Mouse (Mus musculus): ENCODE data around the gene Arhgap22. TPM values are rescaled to one million over a fixed set of nuclear protein-coding genes. Genes with fewer than 3 reads are reported as not detected.
A peak's percentile ranks its signal among the peaks of the same experiment; 100 is the strongest.

Arhgap22 gene
- total RNA-seq, 1 experiment from 2014 or later: 5.7 TPM

DNA sequence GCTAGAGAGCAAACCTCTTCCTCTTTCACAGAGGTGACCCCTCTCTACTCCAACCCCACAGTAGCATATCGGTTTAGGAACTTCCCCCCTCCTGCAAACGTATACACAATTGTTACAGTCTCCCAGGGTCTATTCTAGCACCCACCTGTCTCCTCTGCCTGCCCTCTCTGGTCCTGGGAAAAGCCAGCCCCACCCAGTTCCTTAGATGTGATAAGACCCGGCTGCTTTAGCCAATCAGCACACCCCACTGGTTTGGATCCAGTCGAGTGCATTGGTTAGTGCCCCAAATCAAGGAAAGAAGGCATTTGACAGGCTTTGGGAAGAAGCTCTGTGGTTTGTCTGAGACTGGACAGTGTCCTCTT, 922 bp downstream of the Arhgap22 start:
- no peak for DNase-seq

GRCm38 (mm10) chr14:33215163-33215562, 1.3 kb downstream of the Arhgap22 start:
- no peak for DNase-seq

GRCm38 (mm10) chr14:33216343-33217208, 2.8 kb downstream of the Arhgap22 start:
- no peak for DNase-seq

- DNase-seq: no peak
These were observed 11.4 kb downstream of the Arhgap22 start for GRCm38 (mm10) chr14:33225235-33225634.

- no peak for DNase-seq
These were observed 16.8 kb downstream of the Arhgap22 start for GRCm38 (mm10) chr14:33230672-33231071.

GRCm38 (mm10) chr14:33231311-33231710, 17.5 kb downstream of the Arhgap22 start:
- no peak for DNase-seq

DNA sequence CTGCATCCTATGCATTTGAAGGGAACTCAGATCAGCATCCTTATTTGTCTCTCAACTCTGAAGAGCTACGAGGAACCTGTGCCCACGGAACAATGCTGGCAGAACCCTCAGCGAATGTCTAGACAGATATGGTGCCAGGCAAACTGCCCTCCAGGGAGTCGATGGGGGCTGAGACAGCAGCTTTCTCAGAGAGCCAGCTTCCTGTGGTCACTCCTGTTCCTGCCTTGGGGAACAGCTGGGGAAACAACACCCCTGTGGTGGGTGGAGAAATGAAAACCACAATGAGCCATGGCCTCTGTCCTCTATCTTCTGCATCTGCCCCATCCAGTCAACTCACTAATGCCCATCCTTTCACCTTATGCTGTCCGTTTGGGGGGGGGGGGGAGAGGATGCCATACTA, 18.2 kb downstream of the Arhgap22 start:
- no peak for DNase-seq

DNA sequence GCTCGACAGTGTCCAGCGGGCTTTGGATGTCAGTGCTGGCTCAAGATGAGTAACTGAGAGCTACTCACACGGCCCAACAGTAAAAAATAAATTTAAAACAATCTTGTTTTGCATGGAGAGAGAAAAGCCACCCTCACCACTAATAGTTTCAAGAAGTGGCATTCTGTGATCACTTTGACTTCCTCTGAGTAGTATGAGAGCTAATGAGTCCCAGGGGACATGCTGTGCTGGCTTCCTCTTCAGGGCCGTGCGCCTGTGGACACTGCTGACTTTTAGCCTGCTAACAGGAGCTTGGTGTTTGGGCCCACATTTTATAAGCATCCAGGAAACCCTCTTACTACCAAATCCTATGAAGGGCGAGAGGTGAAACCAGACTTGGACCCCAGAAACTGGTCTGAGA, 21.8 kb downstream of the Arhgap22 start:
- DNase-seq: no peak

DNA sequence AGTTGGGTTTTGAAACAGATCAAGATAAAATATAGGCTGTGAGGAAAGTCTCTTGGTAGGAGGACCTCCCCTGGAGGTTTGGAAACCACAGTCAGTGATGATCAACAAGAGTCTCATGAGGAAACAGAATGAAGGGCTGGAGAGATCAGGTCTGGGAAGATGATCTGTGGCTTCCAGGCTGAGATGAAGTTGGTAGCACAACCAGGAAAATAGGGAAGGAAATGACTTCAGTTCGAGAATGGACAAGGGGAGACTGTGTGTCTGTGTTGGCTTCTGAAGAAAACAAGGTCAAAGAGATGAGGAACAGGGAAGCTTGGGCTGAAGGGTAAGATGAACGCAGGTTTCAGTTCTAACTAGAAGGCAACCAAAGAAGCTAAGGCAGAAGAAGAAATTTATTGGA, 26.6 kb downstream of the Arhgap22 start:
- no peak for DNase-seq

GRCm38 (mm10) chr14:33243261-33243660, 29.4 kb downstream of the Arhgap22 start:
- no peak for DNase-seq

- no peak for DNase-seq
These were observed 30.7 kb downstream of the Arhgap22 start for GRCm38 (mm10) chr14:33244519-33244918.

DNA sequence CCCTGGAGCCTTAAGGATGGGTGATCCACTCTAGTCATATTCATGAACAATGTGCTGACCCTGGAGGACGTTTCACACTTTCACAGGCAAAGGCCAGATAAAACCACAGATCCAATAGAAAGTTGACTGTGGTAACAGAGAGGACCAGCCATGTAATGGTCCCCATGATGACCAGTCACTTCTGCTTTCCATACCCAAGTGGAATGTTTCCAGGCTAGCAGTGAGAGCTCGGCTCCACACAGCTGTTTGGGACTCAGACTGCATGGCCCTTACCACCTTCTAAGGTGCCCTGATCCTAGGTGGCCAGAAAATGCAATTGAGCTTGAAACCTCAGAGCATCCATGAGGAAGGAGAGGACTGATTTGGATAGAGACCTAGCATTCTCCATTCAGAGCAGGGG, 31.1 kb downstream of the Arhgap22 start:
- DNase-seq: no peak

- peak; percentile 35 for DNase-seq
These were observed 32.6 kb downstream of the Arhgap22 start for GRCm38 (mm10) chr14:33246476-33246875.

DNA sequence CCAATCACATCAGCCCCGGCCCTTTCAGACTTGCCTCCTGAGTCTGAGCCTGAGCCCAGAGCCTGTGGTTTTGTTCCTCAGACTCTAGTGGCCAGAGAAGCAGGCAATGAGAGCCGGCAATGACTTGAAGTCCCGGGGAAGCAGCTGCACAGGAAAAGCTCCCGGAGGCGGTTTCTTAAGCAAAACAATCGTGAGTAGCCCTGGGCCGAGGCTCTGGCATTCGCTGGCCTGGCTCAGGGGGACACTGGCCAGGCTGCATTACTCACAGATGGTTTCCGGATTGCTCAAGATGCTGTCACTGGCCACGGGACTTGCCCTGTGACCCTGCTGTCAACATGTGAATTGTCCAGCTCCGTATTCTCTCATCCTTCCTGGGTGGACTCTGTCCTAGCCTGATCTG, 33.8 kb downstream of the Arhgap22 start:
- DNase-seq: peak; percentile 41

- no peak for DNase-seq
These were observed 34.9 kb downstream of the Arhgap22 start for GRCm38 (mm10) chr14:33248741-33249140.

DNA sequence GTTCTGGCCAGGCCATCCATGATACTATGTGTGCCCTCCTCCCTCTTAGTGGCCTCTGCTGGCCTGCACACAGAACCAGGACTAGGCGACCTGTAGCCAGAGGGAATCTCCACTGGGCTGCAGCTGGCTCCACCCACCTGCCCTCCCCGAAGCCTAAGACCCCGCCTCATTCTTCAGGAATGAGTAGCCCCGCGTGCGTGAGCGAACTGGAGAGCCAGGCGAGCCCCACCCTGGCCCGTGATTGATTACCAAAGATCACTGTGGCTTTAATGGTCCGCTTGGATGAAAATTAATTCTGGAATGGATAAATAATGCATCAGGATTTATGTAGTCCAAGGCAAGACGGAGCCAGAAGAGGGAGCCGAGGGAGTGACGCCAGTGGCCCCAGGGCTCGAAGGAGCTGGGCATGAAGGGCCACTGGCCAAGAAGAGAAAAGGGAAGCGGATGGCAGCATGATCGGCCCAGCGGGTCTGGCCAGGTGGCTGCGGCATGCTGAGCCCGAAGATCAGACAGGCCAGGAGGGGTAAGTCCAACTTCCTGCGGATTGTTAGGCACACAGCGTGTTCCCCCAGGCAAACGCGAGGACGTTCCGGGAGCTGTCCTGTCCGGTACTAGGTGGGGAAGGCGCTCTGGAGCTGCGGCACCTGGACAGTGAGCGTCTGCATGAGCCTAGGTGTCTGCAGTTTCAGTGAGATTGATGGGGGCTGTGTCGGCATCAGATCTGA, 36.6 kb downstream of the Arhgap22 start:
- peak; percentile 42 for DNase-seq

GRCm38 (mm10) chr14:33250956-33251745, 37.3 kb downstream of the Arhgap22 start:
- DNase-seq: no peak

DNA sequence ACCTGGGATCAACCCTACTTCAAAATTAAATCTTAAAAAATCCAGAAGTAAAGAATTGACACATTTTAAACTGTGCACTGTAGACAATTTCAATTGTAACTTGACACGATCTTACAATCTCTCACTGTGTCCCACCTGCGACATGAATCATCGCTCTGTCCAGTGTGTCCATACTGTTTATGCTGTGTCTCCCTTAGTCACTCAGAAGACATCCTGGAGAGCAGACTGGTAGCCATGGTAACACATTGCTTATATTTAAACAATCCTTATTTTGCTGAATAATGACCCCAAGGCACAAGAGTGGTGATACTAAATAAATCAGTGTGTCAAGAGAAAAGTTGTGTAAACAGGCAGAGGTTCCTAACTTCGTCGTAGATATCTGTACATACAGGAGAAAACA, 44.4 kb downstream of the Arhgap22 start:
- no peak for DNase-seq

GRCm38 (mm10) chr14:33260131-33260530, 46.3 kb downstream of the Arhgap22 start:
- DNase-seq: peak; percentile 30

DNA sequence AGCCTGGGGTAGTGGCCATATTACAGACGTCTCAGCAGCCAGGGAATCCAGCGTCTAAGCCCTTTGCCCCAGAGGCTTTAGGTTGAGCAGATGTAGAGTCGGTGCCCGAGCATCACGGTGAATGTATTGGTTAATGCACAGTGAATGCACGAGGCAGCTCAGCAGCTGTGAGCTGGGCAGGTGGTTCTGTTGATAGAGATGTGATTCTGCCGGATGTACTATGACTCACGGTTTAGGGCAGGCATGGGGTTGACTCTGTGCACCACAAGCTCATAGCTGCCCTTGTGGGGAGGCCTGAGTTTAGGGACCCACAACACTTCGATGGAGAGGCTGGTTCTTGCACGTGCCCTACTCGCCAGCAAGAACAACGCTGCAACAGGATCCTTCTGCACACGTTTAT, 51.0 kb downstream of the Arhgap22 start:
- DNase-seq: no peak

GRCm38 (mm10) chr14:33276240-33276639, 62.4 kb downstream of the Arhgap22 start:
- DNase-seq: no peak

DNA sequence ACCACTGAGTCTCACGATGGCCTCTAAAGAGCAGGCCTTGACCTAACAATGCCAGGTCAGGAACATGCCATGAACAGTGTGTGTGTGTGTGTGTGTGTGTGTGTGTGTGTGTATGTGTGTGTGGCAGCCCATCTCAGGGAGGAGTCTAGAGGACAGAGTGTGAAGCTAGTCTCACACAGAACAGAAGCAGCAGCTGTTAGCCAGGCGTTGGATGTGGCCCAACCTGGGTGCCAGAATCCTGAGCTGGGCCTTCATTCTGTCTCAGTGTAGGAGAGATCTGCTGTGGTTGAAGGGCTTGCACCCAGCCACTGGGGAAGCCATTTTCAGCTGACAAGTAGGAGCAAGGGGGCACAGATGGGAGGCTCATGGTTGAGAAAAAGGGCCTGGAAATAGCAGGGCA, 64.5 kb downstream of the Arhgap22 start:
- DNase-seq: no peak

- no peak for DNase-seq
These were observed 67.1 kb downstream of the Arhgap22 start for GRCm38 (mm10) chr14:33280921-33281320.

All from adrenal gland, postnatal 25 days (tissue).